Mouse (Mus musculus): Measurements from ENCODE around the gene Ftl1.

DNA sequence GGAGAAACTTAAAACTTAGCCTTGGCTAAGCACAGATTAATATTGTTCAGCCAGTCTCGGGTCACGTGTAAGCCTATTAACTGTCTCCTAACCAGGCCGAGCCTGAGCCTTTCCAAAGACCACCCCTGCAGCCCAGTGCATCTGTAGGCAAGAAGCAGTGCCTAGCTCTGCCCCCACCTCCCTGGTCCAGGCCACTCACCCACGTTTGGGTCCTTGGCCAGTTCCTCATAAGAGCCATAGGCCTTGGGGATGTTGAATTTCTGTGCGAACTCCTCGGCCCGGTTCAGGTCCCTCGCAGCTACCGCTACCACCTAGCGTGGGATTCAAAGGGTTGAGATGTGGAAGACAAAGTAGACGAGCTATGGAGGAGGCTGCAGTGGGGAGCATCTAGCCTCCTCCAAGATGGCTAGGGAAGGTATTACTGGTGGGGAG, 28.2 kb upstream of the Ftl1 start:
- no peak for TF ChIP-seq POLR2A (IDR thresholded peaks at IDR 0.05; ENCODE audit: low read depth, low read length)
- TF ChIP-seq CTCF (IDR thresholded peaks at IDR 0.05; ENCODE audit: borderline replicate concordance, insufficient read depth, low read length): no peak
